Mouse (Mus musculus): ENCODE data around the gene Myl7. TPM values are rescaled to one million over a fixed set of nuclear protein-coding genes. Genes with fewer than 3 reads are reported as not detected.

The Myl7 gene
- polyA plus RNA-seq, 1 experiment from 2014 or later, result 673 TPM

GRCm38 (mm10) chr11:5882518-5882917 is 16.1 kb downstream of the Myl7 start:
- H3K4me2 ChIP-seq (ENCODE audit: low read depth, low read length), result no peak overlapping the region
- H3K27me3 ChIP-seq (ENCODE audit: control insufficient read depth, insufficient read depth, low read depth, low read length), result no peaks in the 10 kb centered on the region
- WGBS, result 53% methylated on average over 8 of the region's 8 CpGs
- no peak overlapping the region for H3K9ac ChIP-seq (ENCODE audit: low read length)
- H3K27ac ChIP-seq (ENCODE audit: low read length), result no peak overlapping the region
- 0 out of 2 replicates have a peak, but pooled peaks cover 2% of the 10 kb centered on the region for H3K4me1 ChIP-seq (replicated peaks; ENCODE audit: control insufficient read depth, insufficient read depth, low read length)
- no peaks in the 10 kb centered on the region for H3K36me3 ChIP-seq (ENCODE audit: control insufficient read depth, insufficient read depth, low read length)
- H3K4me3 ChIP-seq (ENCODE audit: low read length), result no peak overlapping the region
- no peak for ATAC-seq (ENCODE audit: low read depth)
- H3K9me3 ChIP-seq (ENCODE audit: control insufficient read depth, low read length), result no peaks in the 10 kb centered on the region

DNA sequence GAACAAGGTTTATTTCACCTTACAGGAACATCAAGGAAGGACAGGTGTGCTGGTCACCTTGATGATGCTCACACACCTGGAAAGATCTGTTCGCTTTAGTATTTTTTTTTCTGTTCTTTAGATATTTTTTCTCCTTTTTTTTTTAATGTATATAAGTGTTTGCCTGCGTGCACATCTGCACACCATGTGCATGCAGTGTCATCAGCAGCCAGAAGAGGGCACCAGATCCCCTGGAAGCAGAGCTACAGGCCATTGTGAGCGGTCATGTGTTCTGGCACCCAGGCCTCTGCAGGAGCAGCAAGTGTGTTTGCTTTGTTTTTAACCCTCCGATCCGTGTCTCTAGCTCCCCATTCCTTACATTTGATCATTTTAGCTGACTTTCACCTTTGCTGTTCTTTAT is 18.7 kb downstream of the Myl7 start:
- 41% methylated on average over 5 of the region's 5 CpGs for WGBS
- Histone ChIP-seq H3K27me3 (ENCODE audit: control insufficient read depth, insufficient read depth, low read depth, low read length) (no peaks in the 10 kb centered on the region), H3K36me3 (ENCODE audit: control insufficient read depth, insufficient read depth, low read length) (peaks cover 7% of the 10 kb centered on the region), H3K9ac (ENCODE audit: low read length) (no peak overlapping the region), H3K4me1 (replicated peaks; ENCODE audit: control insufficient read depth, insufficient read depth, low read length) (peaks cover 11% of the 10 kb centered on the region), H3K4me2 (ENCODE audit: low read depth, low read length) (no peak overlapping the region), H3K9me3 (ENCODE audit: control insufficient read depth, low read length) (no peaks in the 10 kb centered on the region), H3K4me3 (ENCODE audit: low read length) (no peak overlapping the region), H3K27ac (ENCODE audit: low read length) (no peak overlapping the region)
- no peak for ATAC-seq (ENCODE audit: low read depth)

- Histone ChIP-seq H3K9ac (ENCODE audit: low read length) (peak overlapping the region; percentile 70), H3K4me2 (ENCODE audit: low read depth, low read length) (peak overlapping the region; percentile 69), H3K27ac (ENCODE audit: low read length) (peak overlapping the region; percentile 81), H3K36me3 (ENCODE audit: control insufficient read depth, insufficient read depth, low read length) (peaks cover 18% of the 10 kb centered on the region), H3K9me3 (ENCODE audit: control insufficient read depth, low read length) (no peaks in the 10 kb centered on the region), H3K4me3 (ENCODE audit: low read length) (peak overlapping the region; percentile 68), H3K27me3 (ENCODE audit: control insufficient read depth, insufficient read depth, low read depth, low read length) (no peaks in the 10 kb centered on the region), H3K4me1 (replicated peaks; ENCODE audit: control insufficient read depth, insufficient read depth, low read length) (peaks cover 11% of the 10 kb centered on the region)
- ATAC-seq (ENCODE audit: low read depth), result no peak; the same call in 1 of the 2 replicates
- 15% methylated on average over 8 of the region's 8 CpGs for WGBS
Measured at GRCm38 (mm10) chr11:5878661-5879060, 19.9 kb downstream of the Myl7 start.

DNA sequence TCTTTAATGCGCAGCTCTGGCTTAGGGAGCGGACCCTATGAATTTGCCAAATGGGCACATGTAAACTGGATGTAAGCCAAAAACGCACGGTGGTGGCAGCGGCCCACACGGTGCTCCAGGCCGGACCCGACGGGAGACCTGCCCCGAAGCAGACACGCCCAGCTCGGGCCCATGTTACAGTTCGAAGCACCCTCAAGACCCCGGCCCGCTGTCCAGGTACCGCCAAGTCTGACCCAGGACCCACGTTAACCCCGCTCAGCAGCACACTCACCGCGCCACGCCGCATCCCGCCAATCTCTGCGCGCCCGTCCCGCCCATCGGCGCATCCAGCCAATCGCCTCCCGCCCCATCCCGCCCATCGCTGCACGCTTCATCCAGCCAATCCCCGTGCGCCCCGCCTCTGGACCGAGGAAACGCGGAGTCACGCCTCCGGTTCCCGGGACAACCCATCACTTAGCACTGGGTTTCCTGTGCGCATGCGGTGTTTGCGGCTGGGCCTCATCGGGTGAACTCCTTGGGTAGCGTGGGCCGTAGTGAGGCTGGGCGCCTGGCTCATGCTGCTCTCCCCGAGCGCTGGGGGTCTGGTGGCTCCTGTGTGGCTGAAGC is 20.6 kb downstream of the Myl7 start, which contains the start of gene Pold2:
Gene Pold2 (minus strand): TSS at position 372 of the 606 bp plus-strand sequence.
- peak within 1 kb of the TSS; percentile 74 for H3K9ac ChIP-seq (ENCODE audit: low read length)
- H3K36me3 ChIP-seq (ENCODE audit: control insufficient read depth, insufficient read depth, low read length), result peaks cover 24% of the 10 kb centered on the region
- H3K4me2 ChIP-seq (ENCODE audit: low read depth, low read length), result peak within 1 kb of the TSS; percentile 69
- peak within 1 kb of the TSS; percentile 81 for H3K27ac ChIP-seq (ENCODE audit: low read length)
- whole genome bisulfite sequencing, result under 1% methylated on average over 46 of the region's 52 CpGs
- H3K27me3 ChIP-seq (ENCODE audit: control insufficient read depth, insufficient read depth, low read depth, low read length), result no peaks in the 10 kb centered on the region
- peaks cover 11% of the 10 kb centered on the region for H3K4me1 ChIP-seq (replicated peaks; ENCODE audit: control insufficient read depth, insufficient read depth, low read length)
- peak; percentile 100 for ATAC-seq (ENCODE audit: low read depth)
- H3K4me3 ChIP-seq (ENCODE audit: low read length), result peak within 1 kb of the TSS; percentile 68
- H3K9me3 ChIP-seq (ENCODE audit: control insufficient read depth, low read length), result no peaks in the 10 kb centered on the region

DNA sequence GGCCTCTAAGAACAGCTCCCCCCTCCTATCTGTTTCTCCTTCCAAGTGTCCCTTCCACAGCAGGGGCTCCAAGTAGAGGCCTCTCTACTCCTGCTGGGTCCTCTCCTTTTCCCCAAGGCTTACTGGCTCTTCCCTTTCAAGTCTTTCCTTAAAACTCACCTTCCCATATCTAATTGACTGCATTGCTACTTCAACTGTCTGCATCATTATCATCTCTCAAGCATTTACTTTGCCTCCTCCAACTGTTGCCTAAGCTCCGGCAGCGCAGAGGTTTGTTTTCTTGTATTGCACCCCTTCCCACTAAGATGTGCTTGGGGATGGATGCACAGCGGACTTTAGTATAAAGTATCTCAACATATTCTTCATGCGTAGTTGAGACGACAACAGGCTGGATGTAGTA is 21.2 kb downstream of the Myl7 start:
- Histone ChIP-seq H3K9ac (ENCODE audit: low read length) (peak overlapping the region; percentile 74), H3K4me1 (replicated peaks; ENCODE audit: control insufficient read depth, insufficient read depth, low read length) (peaks cover 11% of the 10 kb centered on the region)

DNA sequence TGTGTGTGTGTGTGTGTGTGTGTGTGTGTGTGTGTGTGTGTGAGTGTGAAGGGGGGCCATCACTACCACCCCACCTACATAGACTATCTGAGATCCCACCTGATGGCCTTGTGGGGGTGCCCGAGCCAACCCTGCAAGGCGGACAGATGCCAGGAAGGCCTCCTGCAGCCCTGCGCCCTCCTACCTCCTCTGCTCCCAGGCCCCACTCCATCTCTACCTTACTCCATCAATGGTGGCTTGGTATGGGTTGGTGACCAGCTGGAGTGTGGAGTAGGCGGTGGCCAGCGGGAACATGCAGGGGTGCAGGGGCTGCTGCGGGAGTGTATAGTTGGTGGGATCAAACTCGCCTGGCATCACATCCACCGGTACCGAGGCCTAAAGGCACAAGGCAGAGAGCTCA is 25.4 kb downstream of the Myl7 start:
- H3K4me1 ChIP-seq (replicated peaks; ENCODE audit: control insufficient read depth, insufficient read depth, low read length), result peaks cover 9% of the 10 kb centered on the region
- no peak overlapping the region for H3K9ac ChIP-seq (ENCODE audit: low read length)
- peaks cover 46% of the 10 kb centered on the region for H3K36me3 ChIP-seq (ENCODE audit: control insufficient read depth, insufficient read depth, low read length)
- no peaks in the 10 kb centered on the region for H3K27me3 ChIP-seq (ENCODE audit: control insufficient read depth, insufficient read depth, low read depth, low read length)
- no peak overlapping the region for H3K27ac ChIP-seq (ENCODE audit: low read length)
- WGBS, result 95% methylated on average over 9 of the region's 9 CpGs
- no peaks in the 10 kb centered on the region for H3K9me3 ChIP-seq (ENCODE audit: control insufficient read depth, low read length)
- ATAC-seq (ENCODE audit: low read depth), result no peak
- no peak overlapping the region for H3K4me2 ChIP-seq (ENCODE audit: low read depth, low read length)
- no peak overlapping the region for H3K4me3 ChIP-seq (ENCODE audit: low read length)

More for the DNA sequence above, 21.2 kb downstream of the Myl7 start:
- H3K4me3 ChIP-seq (ENCODE audit: low read length), result peak overlapping the region; percentile 68
- H3K9me3 ChIP-seq (ENCODE audit: control insufficient read depth, low read length), result no peaks in the 10 kb centered on the region
- H3K27me3 ChIP-seq (ENCODE audit: control insufficient read depth, insufficient read depth, low read depth, low read length), result no peaks in the 10 kb centered on the region
- H3K4me2 ChIP-seq (ENCODE audit: low read depth, low read length), result peak overlapping the region; percentile 65
- no peak for ATAC-seq (ENCODE audit: low read depth)
- peaks cover 30% of the 10 kb centered on the region for H3K36me3 ChIP-seq (ENCODE audit: control insufficient read depth, insufficient read depth, low read length)
- WGBS, result 2% methylated on average over 5 of the region's 5 CpGs
- H3K27ac ChIP-seq (ENCODE audit: low read length), result peak overlapping the region; percentile 39; the same call in 1 of the 2 replicates

GRCm38 (mm10) chr11:5872707-5873106 is 25.9 kb downstream of the Myl7 start:
- Histone ChIP-seq H3K4me3 (ENCODE audit: low read length) (no peak overlapping the region), H3K9me3 (ENCODE audit: control insufficient read depth, low read length) (no peaks in the 10 kb centered on the region), H3K27me3 (ENCODE audit: control insufficient read depth, insufficient read depth, low read depth, low read length) (no peaks in the 10 kb centered on the region), H3K27ac (ENCODE audit: low read length) (no peak overlapping the region), H3K36me3 (ENCODE audit: control insufficient read depth, insufficient read depth, low read length) (peaks cover 46% of the 10 kb centered on the region), H3K9ac (ENCODE audit: low read length) (no peak overlapping the region), H3K4me2 (ENCODE audit: low read depth, low read length) (no peak overlapping the region), H3K4me1 (replicated peaks; ENCODE audit: control insufficient read depth, insufficient read depth, low read length) (peaks cover 9% of the 10 kb centered on the region)
- ATAC-seq (ENCODE audit: low read depth), result no peak
- WGBS, result 90% methylated on average over 11 of the region's 11 CpGs

GRCm38 (mm10) chr11:5870069-5870468 is 28.5 kb downstream of the Myl7 start:
- peaks cover 41% of the 10 kb centered on the region for H3K36me3 ChIP-seq (ENCODE audit: control insufficient read depth, insufficient read depth, low read length)
- H3K9me3 ChIP-seq (ENCODE audit: control insufficient read depth, low read length), result no peaks in the 10 kb centered on the region
- H3K9ac ChIP-seq (ENCODE audit: low read length), result no peak overlapping the region
- WGBS, result 81% methylated on average over 16 of the region's 16 CpGs
- H3K4me2 ChIP-seq (ENCODE audit: low read depth, low read length), result no peak overlapping the region
- no peaks in the 10 kb centered on the region for H3K4me1 ChIP-seq (replicated peaks; ENCODE audit: control insufficient read depth, insufficient read depth, low read length)
- H3K4me3 ChIP-seq (ENCODE audit: low read length), result no peak overlapping the region
- H3K27ac ChIP-seq (ENCODE audit: low read length), result no peak overlapping the region
- ATAC-seq (ENCODE audit: low read depth), result no peak
- H3K27me3 ChIP-seq (ENCODE audit: control insufficient read depth, insufficient read depth, low read depth, low read length), result no peaks in the 10 kb centered on the region

- no peak for ATAC-seq (ENCODE audit: low read depth)
- H3K27me3 ChIP-seq (ENCODE audit: control insufficient read depth, insufficient read depth, low read depth, low read length), result no peaks in the 10 kb centered on the region
- H3K27ac ChIP-seq (ENCODE audit: low read length), result no peak overlapping the region
- no peaks in the 10 kb centered on the region for H3K4me1 ChIP-seq (replicated peaks; ENCODE audit: control insufficient read depth, insufficient read depth, low read length)
- H3K4me3 ChIP-seq (ENCODE audit: low read length), result no peak overlapping the region
- 88% methylated on average over 16 of the region's 16 CpGs for WGBS
- H3K9me3 ChIP-seq (ENCODE audit: control insufficient read depth, low read length), result no peaks in the 10 kb centered on the region
- H3K4me2 ChIP-seq (ENCODE audit: low read depth, low read length), result no peak overlapping the region
- H3K36me3 ChIP-seq (ENCODE audit: control insufficient read depth, insufficient read depth, low read length), result peaks cover 33% of the 10 kb centered on the region
- no peak overlapping the region for H3K9ac ChIP-seq (ENCODE audit: low read length)
Measured at GRCm38 (mm10) chr11:5869331-5869730, 29.3 kb downstream of the Myl7 start.
